9 mouse cellular contexts compared by ENCODE assay signal in genomic region chr9:122109553-122110225, GRCm38 (mm10). TPM values are rescaled to one million over a fixed set of nuclear protein-coding genes. Genes with fewer than 3 reads are reported as not detected.
DNase-seq lines count a peak whose midpoint lies in the region; ATAC-seq and TF ChIP-seq lines count a peak whose summit lies in the region.
"Had no signal": no experiment of that assay in that cellular context is flagged by ENCODE, and none has a peak within 500 bp of the region (broad histone marks: within the 10 kb centered on the region; RNA-seq: fewer than 3 reads in every experiment).

No protein-coding gene starts in this region.

- no peaks in the 10 kb centered on the region for H3K79me2 ChIP-seq in myocyte (ENCODE audit: control insufficient read depth, insufficient read depth)

- peak in 1 of 2 experiments; percentile 19 for DNase-seq in layer of hippocampus, adult 2 months (ENCODE audit: low spot score in 2 of 2)
- no peak for DNase-seq in layer of hippocampus, adult 18-20 months (ENCODE audit: low spot score in 2 of 2)
- peak; percentile 59 to 62 for DNase-seq in adrenal gland, postnatal 36 days
- peak; percentile 87 for DNase-seq in heart, adult 8-10 months (ENCODE audit: low spot score)
- no peak for DNase-seq in testis, postnatal 10 days (ENCODE audit: low spot score)
- no peak for DNase-seq in midbrain, embryonic 14.5 days

- no peak for TF ChIP-seq CTCF in layer of hippocampus, adult 2 months (conservative IDR thresholded peaks at IDR 0.05)

- H3K36me3 ChIP-seq in kidney, embryonic 16.5 days (ENCODE audit: insufficient read depth, low read length), result no peaks in the 10 kb centered on the region
- H3K36me3 ChIP-seq in myocyte (ENCODE audit: control insufficient read depth, insufficient read depth), result no peaks in the 10 kb centered on the region
- no peaks in the 10 kb centered on the region for H3K36me3 ChIP-seq in midbrain, embryonic 14.5 days (ENCODE audit: control insufficient read depth, insufficient read depth, low read length)

- H3K27ac ChIP-seq in layer of hippocampus, adult 2 months, result peak overlapping the region; percentile 74
- H3K27ac ChIP-seq in kidney, embryonic 16.5 days (ENCODE audit: low read length), result peak overlapping the region; percentile 57
- H3K27ac ChIP-seq in midbrain, embryonic 14.5 days (replicated peaks; ENCODE audit: low read depth, low read length), result no peak overlapping the region

- H3K9me3 ChIP-seq in kidney, embryonic 16.5 days (ENCODE audit: low read length), result no peaks in the 10 kb centered on the region
- no peaks in the 10 kb centered on the region for H3K9me3 ChIP-seq in midbrain, embryonic 14.5 days (ENCODE audit: control insufficient read depth, low read length)

- 56% methylated on average over 8 of the region's 8 CpGs for WGBS in kidney, embryonic 16.5 days
- WGBS in midbrain, embryonic 14.5 days, result 56% methylated on average over 8 of the region's 8 CpGs

- H3K4me2 ChIP-seq in kidney, embryonic 16.5 days (replicated peaks; ENCODE audit: low read depth, low read length), result no peak overlapping the region
- no peak overlapping the region for H3K4me2 ChIP-seq in myocyte (ENCODE audit: low read depth)
- no peak overlapping the region for H3K4me2 ChIP-seq in midbrain, embryonic 14.5 days (ENCODE audit: low read length)

- H3ac ChIP-seq in myocyte (ENCODE audit: control insufficient read depth, insufficient read length), result no peak overlapping the region

- ATAC-seq in kidney, embryonic 16.5 days (ENCODE audit: low FRiP score, low TSS enrichment), result no peak
- ATAC-seq in midbrain, embryonic 14.5 days (ENCODE audit: low FRiP score, low TSS enrichment), result no peak
- ATAC-seq: Patski had no signal

- H3K27me3 ChIP-seq in kidney, embryonic 16.5 days (ENCODE audit: insufficient read depth, low read length), result no peaks in the 10 kb centered on the region; the same call in 1 of the 2 replicates
- H3K27me3 ChIP-seq in myocyte (ENCODE audit: control insufficient read depth, insufficient read depth, insufficient read length), result no peaks in the 10 kb centered on the region
- no peaks in the 10 kb centered on the region for H3K27me3 ChIP-seq in midbrain, embryonic 14.5 days (ENCODE audit: control insufficient read depth, insufficient read depth, low read length)

- H3K4me3 ChIP-seq in layer of hippocampus, adult 2 months, result no peak overlapping the region
- H3K4me3 ChIP-seq in kidney, embryonic 16.5 days (ENCODE audit: low read length), result no peak overlapping the region
- no peak overlapping the region for H3K4me3 ChIP-seq in myocyte
- no peak overlapping the region for H3K4me3 ChIP-seq in midbrain, embryonic 14.5 days (replicated peaks; ENCODE audit: low read depth, low read length)

- no peaks in the 10 kb centered on the region; the same call in 1 of the 2 replicates for H3K4me1 ChIP-seq in kidney, embryonic 16.5 days (ENCODE audit: insufficient read depth, low read length)
- H3K4me1 ChIP-seq in midbrain, embryonic 14.5 days (ENCODE audit: control insufficient read depth, insufficient read depth, low read length), result no peaks in the 10 kb centered on the region

- no peak for TF ChIP-seq POLR2A in myocyte (IDR thresholded peaks at IDR 0.05; ENCODE audit: insufficient read length, low read depth)

- H3K9ac ChIP-seq in kidney, embryonic 16.5 days (replicated peaks; ENCODE audit: low read length), result no peak overlapping the region
- no peak overlapping the region for H3K9ac ChIP-seq in midbrain, embryonic 14.5 days (replicated peaks; ENCODE audit: low read length)

TF ChIP-seq in myocyte, 11 proteins besides CTCF, POLR2A, EP300 and RAD21:
- TF ChIP-seq POLR2AphosphoS2 (IDR thresholded peaks at IDR 0.05; ENCODE audit: insufficient read length, low read depth), result no peak
- peak; percentile 13 to 32 (median 14) for TF ChIP-seq MYOD1 (IDR thresholded peaks at IDR 0.05; ENCODE audit: control insufficient read depth in 1 of 3, insufficient read length in 2 of 3, low read depth in 2 of 3)
TF ChIP-seq in myocyte: peak in this region for 1.

RNA-seq across cellular contexts. Expression of gene Snrk, which starts 7.4 kb away (rescaled TPM):
- 100 to 1,000 TPM; 103 to 105 TPM for total RNA-seq in layer of hippocampus, adult 2 months (2021)
- 100 to 1,000 TPM; 105 to 116 TPM for total RNA-seq in layer of hippocampus, adult 18-20 months (2021)
- total RNA-seq in adrenal gland, postnatal 36 days (2021), result 100 to 1,000 TPM; 171 to 190 TPM
- 100 to 1,000 TPM; 111 to 152 (median 125) TPM for total RNA-seq in heart, adult 8-10 months (2022)
- polyA plus RNA-seq in kidney, embryonic 16.5 days (2015; fragmentation: Nextera tagmentation; extraction: Ambion mirVana), result 63.3 and 65.1 TPM in 2 replicates
- 9.9 TPM for polyA plus RNA-seq in myocyte (2012; fragmentation: generic; extraction: Trizol)
- 47.8 and 57.5 TPM in 2 replicates for polyA plus RNA-seq in midbrain, embryonic 14.5 days (2014; fragmentation: Nextera tagmentation; extraction: Ambion mirVana)

Comparison
In these comparisons a context has a peak if more than half of its experiments do, and no peak if none do; other contexts are left out.
1. DNase-seq: peak in adrenal gland, postnatal 36 days (2 of 2) and heart, adult 8-10 months (single experiment); none in layer of hippocampus, adult 18-20 months (0 of 2), testis, postnatal 10 days (single experiment) and midbrain, embryonic 14.5 days (single experiment).